Mouse (Mus musculus): ENCODE data around the gene Abhd17b. TPM values are rescaled to one million over a fixed set of nuclear protein-coding genes. Genes with fewer than 3 reads are reported as not detected.

Abhd17b gene
- polyA plus RNA-seq, 1 experiment: 10.3 TPM

- WGBS: 86% methylated on average over 8 of the region's 8 CpGs
Observed at GRCm38 (mm10) chr19:21723911-21724655, 71.1 kb downstream of the Abhd17b start.

DNA sequence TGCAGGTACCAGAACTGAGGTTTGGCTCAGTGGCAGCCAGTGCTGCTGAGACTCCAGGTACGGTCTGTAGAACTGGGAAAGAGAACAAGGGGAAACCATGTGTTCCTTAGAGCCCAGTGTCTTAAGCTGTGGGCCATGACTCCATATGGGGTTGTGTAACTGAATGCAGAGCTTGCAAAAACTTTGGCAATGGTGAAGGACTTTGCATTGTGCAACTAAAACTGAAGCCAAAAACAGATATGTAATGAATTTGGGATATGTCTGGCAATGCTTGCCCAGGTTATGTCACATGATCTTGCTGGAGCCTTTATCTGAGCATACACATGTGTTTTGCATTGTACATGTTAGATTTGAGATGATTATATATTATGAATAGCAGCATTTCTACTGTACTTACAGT lies 72.2 kb downstream of the Abhd17b start:
- 90% methylated on average over 1 of the region's 1 CpGs for WGBS
- no peak for DNase-seq (ENCODE audit: low read depth, low spot score)

More at GRCm38 (mm10) chr19:21723911-21724655, 71.1 kb downstream of the Abhd17b start:
- DNase-seq (ENCODE audit: low read depth, low spot score): no peak

- 50% methylated on average over 2 of the region's 2 CpGs for WGBS
- DNase-seq (ENCODE audit: low read depth, low spot score): no peak
Observed at GRCm38 (mm10) chr19:21727081-21727480, 74.1 kb downstream of the Abhd17b start.

DNA sequence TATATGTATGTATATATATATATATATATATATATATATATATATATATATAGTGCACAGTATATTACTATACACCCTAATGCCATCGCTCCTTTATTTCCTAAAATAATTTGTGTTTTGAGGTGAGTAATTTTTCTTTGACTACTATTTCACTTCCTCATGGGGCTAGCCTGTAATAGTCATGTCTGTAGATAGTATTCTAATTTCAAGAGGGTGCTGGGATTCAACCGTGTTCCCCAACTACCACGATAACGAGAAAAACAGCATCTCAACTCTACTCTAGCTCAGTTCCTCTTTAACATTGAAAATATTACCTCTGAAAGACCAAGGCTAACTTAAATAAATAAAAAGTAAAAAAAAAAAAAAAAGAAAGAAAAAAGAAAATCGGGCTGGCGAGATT lies 75.4 kb downstream of the Abhd17b start:
- no peak for DNase-seq (ENCODE audit: low read depth, low spot score)
- 90% methylated on average over 6 of the region's 6 CpGs for WGBS

- no peak for DNase-seq (ENCODE audit: low read depth, low spot score)
- WGBS: 87% methylated on average over 5 of the region's 5 CpGs
Observed at GRCm38 (mm10) chr19:21731887-21732286, 78.9 kb downstream of the Abhd17b start.

- WGBS: 96% methylated on average over 2 of the region's 2 CpGs
- DNase-seq (ENCODE audit: low read depth, low spot score): no peak
Observed at GRCm38 (mm10) chr19:21733176-21733575, 80.2 kb downstream of the Abhd17b start.

DNA sequence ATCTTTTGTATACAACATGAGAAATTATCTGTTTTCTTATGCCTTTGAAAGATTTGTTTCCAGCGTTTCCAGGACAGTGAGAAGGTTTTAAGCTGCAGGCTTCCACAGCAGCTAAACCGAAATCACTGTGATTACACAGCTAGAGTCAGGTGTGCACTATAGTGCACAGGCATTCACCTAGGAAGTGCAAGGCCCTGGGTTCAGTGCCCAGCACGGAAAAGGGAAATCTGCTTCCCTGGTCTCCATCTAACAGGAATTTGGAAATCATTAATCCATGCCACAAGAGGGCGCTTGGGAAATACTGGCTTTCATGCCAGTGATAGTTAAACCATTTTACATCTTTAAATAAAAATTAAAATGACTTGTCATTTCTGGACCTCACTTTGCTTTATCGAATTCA lies 81.1 kb downstream of the Abhd17b start:
- no peak for DNase-seq (ENCODE audit: low read depth, low spot score)
- WGBS: 40% methylated on average over 5 of the region's 5 CpGs

Other genes starting within 250 kb of the Abhd17b start
- gene Gda, start 179.7 kb upstream of the Abhd17b start, polyA plus RNA-seq (2012; rRNA removed): 24.8 and 75.7 TPM in 2 replicates
- gene 1110059E24Rik, start 209 bp upstream of the Abhd17b start, polyA plus RNA-seq (2012; rRNA removed): 9.5 and 10.8 TPM in 2 replicates
- gene Cemip2, start 125.2 kb downstream of the Abhd17b start, polyA plus RNA-seq (2012; rRNA removed): 3.6 and 5.2 TPM in 2 replicates

Measured in large intestine, adult 2 months (tissue).